Mouse (Mus musculus) liver, postnatal 0 days (tissue): ENCODE measurements around the gene Mpped1. TPM values are rescaled to one million over a fixed set of nuclear protein-coding genes. Genes with fewer than 3 reads are reported as not detected.

ENCODE experiments used
- ATAC-seq: fragments of 200-750 bp; cut with Nextera tagmentation; 2 replicates; pipeline ENCODE4 v1.8.0; 2017; ENCODE audit warnings: mild to moderate bottlenecking, moderate library complexity
- DNase-seq: peaks from one replicate; pipeline ENCODE4 v3.0.0-alpha.2; 2016
- H3K27ac ChIP-seq: fragments of 300-500 bp; sonication (generic); 2 replicates; pipeline ENCODE4 v1.5.1; 2014; ENCODE audit warnings: antibody characterized with exemption, moderate library complexity, mild to moderate bottlenecking, low read depth
- H3K27me3 ChIP-seq: fragments of 300-500 bp; sonication (generic); 2 replicates; pipeline ENCODE4 v1.6.1; 2014; ENCODE audit warnings: low read length, control low read depth, mixed read lengths; ENCODE audit not compliant: insufficient read depth
- H3K36me3 ChIP-seq: fragments of 300-500 bp; sonication (generic); replicated peaks from 2 replicates; pipeline ENCODE4 v1.6.1; 2014; ENCODE audit warnings: mild to moderate bottlenecking, control low read depth, low read length, moderate library complexity, mixed read lengths; ENCODE audit not compliant: insufficient read depth
- H3K4me1 ChIP-seq: fragments of 300-500 bp; sonication (generic); 2 replicates; pipeline ENCODE4 v1.6.1; 2014; ENCODE audit warnings: antibody characterized with exemption, mild to moderate bottlenecking, control low read depth; ENCODE audit not compliant: insufficient read depth
- H3K4me2 ChIP-seq: fragments of 300-500 bp; sonication (generic); 2 replicates; pipeline ENCODE4 v1.6.1; 2014; ENCODE audit warnings: low read depth, mild to moderate bottlenecking, low read length, moderate library complexity, mixed read lengths
- H3K4me3 ChIP-seq: fragments of 300-500 bp; sonication (generic); 2 replicates; pipeline ENCODE4 v1.5.1; 2014; ENCODE audit warnings: low read depth, low read length
- H3K9ac ChIP-seq: fragments of 300-500 bp; sonication (generic); replicated peaks from 2 replicates; pipeline ENCODE4 v1.6.1; 2014; ENCODE audit warnings: mild to moderate bottlenecking, moderate library complexity
- H3K9me3 ChIP-seq: fragments of 300-500 bp; sonication (generic); 2 replicates; pipeline ENCODE4 v1.6.1; 2016; ENCODE audit warnings: mild to moderate bottlenecking, control low read depth, low read length, mixed read lengths
- CTCF ChIP-seq: sonication (generic); IDR thresholded peaks from 2 replicates; pipeline ENCODE4 v1.5.1; 2016; ENCODE audit warnings: antibody characterized with exemption, low read depth
- EP300 ChIP-seq: IDR thresholded peaks from 2 replicates; pipeline ENCODE4 v1.6.1; 2016; ENCODE audit warnings: antibody characterized with exemption, low read depth, mild to moderate bottlenecking
- WGBS: fragments of 180-500 bp; shearing (Covaris S2); extraction: QIAGEN DNeasy Blood & Tissue Kit; methylation state at CpG from one replicate; pipeline ENCODE4 v1.1.7; 2014; ENCODE audit not compliant: insufficient replicate concordance; 5-methylcytosine and 5-hydroxymethylcytosine counted together
- polyA plus RNA-seq: library from polyadenylated mRNA; unstranded; fragments of >200 nt; fragmentation: Nextera tagmentation; extraction: Ambion mirVana; gene quantifications from 2 replicates; pipeline ENCODE4 v1.2.1, GENCODE M21; 2015

The Mpped1 gene
- not detected in 2 replicates for polyA plus RNA-seq

DNA sequence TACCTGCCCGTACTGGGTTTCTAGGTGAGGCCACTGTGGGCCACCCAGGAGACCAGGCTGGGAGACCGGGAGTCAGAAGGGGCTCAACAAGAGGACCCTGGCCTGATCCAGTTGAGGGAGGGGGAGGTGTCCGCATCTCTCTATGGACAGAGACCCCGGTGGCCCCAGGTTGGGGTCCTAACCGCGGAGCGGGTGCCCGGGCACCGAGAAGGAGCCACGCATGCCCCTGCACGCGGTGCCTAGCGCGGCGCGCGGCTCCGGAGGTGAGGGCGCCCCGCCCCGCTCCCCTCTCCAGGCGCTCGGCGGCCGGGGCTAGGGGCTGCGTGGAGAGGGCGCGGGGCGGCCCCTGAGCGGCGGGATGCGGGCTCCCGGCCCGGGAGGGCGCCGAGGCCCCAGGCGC is at the start of gene Mpped1:
Gene Mpped1, plus strand, starts transcription at position 81 of the 400 bp plus-strand sequence.
- peaks cover 33% of the 10 kb centered on the region for H3K27me3 ChIP-seq
- H3K4me3 ChIP-seq = no peak within 1 kb of the TSS
- 11% methylated on average over 11 of the region's 37 CpGs for WGBS

DNA sequence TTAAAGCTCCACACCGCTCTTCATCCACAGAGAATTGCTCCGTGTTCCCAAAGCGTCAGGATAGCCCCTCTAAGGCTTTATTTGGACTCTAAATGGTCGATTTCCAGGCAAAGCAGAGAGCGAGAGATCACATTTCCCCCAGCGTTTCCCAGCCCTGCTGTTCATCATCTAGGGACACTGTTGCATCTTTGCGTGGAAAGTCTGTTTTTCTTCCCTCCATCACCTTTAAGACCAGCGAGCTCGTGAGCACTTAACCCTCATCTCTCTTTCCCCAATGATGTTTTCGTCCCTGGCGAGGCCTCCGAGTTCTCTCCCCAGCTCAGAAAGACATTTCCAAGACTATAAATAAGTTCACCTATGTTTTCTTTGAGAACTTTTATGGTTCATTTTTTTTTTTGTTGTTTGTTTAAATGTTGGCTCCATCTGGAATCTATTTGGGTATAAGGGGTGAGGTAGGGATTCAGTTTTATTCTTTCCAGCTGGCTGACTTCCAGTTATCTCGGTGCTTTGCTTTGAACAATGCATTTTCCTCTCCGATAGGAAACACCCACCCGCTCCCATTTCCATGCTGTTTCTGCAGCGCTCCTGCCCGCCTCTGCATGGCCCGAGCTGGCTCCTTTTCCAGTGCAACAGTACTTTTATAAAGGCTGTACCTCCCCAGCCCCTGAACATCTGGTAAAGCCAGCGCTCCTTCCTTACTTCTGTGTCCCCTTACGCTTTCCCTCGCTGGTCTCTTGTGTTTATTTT is 38.4 kb upstream of the Mpped1 start:
- H3K27ac ChIP-seq = no peak overlapping the region
- no peaks in the 10 kb centered on the region for H3K27me3 ChIP-seq
- no peaks in the 10 kb centered on the region for H3K9me3 ChIP-seq
- no peak overlapping the region for H3K4me2 ChIP-seq
- no peak overlapping the region for H3K9ac ChIP-seq
- H3K36me3 ChIP-seq = no peaks in the 10 kb centered on the region
- ATAC-seq (no peak), DNase-seq (no peak)
- WGBS = 47% methylated on average over 21 of the region's 21 CpGs
- TF ChIP-seq EP300 = no peak
- no peak for TF ChIP-seq CTCF
- no peak overlapping the region for H3K4me3 ChIP-seq
- H3K4me1 ChIP-seq = no peaks in the 10 kb centered on the region

More for the DNA sequence above, at the start of gene Mpped1:
- no peak for ATAC-seq
- H3K36me3 ChIP-seq = no peaks in the 10 kb centered on the region
- H3K9me3 ChIP-seq = no peaks in the 10 kb centered on the region
- TF ChIP-seq EP300 (no peak), CTCF (no peak)
- H3K4me2 ChIP-seq = peak within 1 kb of the TSS; percentile 18; the same call in 1 of the 2 replicates
- H3K27ac ChIP-seq = no peak within 1 kb of the TSS
- H3K4me1 ChIP-seq = no peaks in the 10 kb centered on the region
- no peak within 1 kb of the TSS for H3K9ac ChIP-seq
- DNase-seq = no peak

DNA sequence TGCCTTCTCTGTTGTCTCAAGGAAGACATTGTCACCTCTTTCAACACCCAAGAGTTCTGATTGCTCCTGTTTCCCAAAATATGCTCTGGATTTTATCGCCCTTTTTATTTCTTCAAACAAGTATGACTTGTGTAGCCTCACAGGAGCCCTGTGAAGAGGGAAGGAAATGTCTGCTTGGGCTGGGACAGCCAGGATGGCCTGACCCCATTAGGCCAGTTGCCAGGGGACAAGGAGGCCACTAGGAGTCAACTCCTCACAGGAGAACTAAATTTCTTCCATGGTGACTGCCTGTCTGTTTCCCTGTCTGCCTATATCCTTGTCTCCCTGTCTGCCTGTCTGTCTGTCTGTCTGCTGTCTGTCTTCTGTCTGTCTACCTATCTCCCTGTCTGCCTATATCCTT is 37.2 kb upstream of the Mpped1 start:
- H3K36me3 ChIP-seq = no peaks in the 10 kb centered on the region
- no peak overlapping the region for H3K4me2 ChIP-seq
- H3K4me1 ChIP-seq = no peaks in the 10 kb centered on the region
- no peaks in the 10 kb centered on the region for H3K9me3 ChIP-seq
- ATAC-seq (no peak), DNase-seq (no peak)
- TF ChIP-seq EP300 (no peak), CTCF (no peak)
- no peak overlapping the region for H3K27ac ChIP-seq
- H3K9ac ChIP-seq = no peak overlapping the region
- H3K27me3 ChIP-seq = no peaks in the 10 kb centered on the region
- no peak overlapping the region for H3K4me3 ChIP-seq
- 70% methylated on average over 1 of the region's 1 CpGs for WGBS

DNA sequence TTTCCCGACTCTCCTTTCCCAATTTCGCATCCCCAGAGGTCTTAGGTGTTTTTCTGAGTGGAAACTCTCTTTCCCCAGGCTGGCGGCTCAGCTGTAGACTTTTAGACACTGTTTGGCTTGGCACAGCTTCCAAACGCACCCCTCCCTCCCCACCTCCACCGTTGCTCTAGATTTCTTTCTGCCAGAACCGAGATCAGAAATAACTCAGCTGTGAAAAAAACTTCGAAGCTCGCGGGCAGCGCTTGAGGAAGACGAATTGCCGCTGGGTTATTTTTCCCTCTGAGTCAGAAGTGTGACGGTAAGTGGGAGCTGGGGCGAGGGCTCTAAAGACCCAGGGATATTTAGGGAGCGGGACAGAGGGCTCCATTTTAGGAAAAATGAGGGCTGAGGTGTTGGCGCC is 33.0 kb upstream of the Mpped1 start:
- Histone ChIP-seq H3K4me3 (no peak overlapping the region), H3K36me3 (no peaks in the 10 kb centered on the region), H3K4me2 (no peak overlapping the region), H3K9ac (no peak overlapping the region), H3K9me3 (no peaks in the 10 kb centered on the region), H3K27me3 (no peaks in the 10 kb centered on the region), H3K27ac (no peak overlapping the region), H3K4me1 (no peaks in the 10 kb centered on the region)
- TF ChIP-seq EP300 (no peak), CTCF (no peak)
- 69% methylated on average over 16 of the region's 16 CpGs for WGBS
- ATAC-seq (no peak), DNase-seq (no peak)

DNA sequence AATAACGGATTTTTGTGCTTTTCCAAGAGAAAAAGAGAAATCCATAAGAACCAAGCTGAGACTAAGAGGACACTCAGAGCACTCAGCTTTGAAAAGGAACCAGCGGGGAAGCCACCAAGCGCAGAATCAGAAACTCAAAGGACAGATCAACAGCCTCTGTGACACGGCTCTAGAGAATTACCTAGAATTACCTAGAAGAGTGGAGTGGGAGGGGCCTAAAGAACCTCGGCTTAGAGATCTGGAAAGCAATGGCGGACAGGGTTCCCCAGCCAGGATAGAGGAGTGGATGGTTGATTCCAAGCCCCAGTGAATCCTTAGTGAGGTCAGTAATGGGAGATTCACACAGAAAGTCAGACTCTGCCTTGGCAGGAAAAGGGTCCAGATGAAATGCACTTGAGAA is 30.3 kb upstream of the Mpped1 start:
- H3K4me3 ChIP-seq = no peak overlapping the region
- H3K9ac ChIP-seq = no peak overlapping the region
- H3K27me3 ChIP-seq = no peaks in the 10 kb centered on the region
- TF ChIP-seq EP300 (no peak), CTCF (no peak)
- no peak for ATAC-seq
- no peak for DNase-seq
- WGBS = 65% methylated on average over 6 of the region's 6 CpGs
- no peaks in the 10 kb centered on the region for H3K4me1 ChIP-seq
- no peak overlapping the region for H3K4me2 ChIP-seq
- no peak overlapping the region for H3K27ac ChIP-seq
- H3K36me3 ChIP-seq = no peaks in the 10 kb centered on the region
- no peaks in the 10 kb centered on the region for H3K9me3 ChIP-seq

DNA sequence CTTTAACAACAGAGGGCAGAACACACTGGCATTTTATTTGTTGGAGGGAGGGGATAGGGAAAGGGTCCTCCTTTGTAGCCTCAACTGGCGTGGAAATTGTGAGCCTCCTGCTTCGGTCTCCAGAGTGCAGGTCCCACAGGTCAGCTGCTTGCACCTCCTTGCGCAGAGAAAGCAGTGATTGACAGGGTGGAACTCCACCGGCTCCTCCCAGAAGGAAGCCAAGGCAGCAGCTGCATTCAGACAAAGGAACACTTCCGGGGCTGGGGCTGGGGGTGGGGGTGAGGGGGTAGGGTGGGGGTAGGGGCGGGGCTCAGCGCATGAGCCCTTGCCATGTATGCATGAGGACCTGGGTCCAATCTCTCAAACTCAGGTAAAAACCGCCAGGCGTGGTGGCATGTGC is 29.8 kb upstream of the Mpped1 start:
- Histone ChIP-seq H3K36me3 (no peaks in the 10 kb centered on the region), H3K4me1 (no peaks in the 10 kb centered on the region), H3K27me3 (no peaks in the 10 kb centered on the region), H3K9me3 (no peaks in the 10 kb centered on the region), H3K4me2 (no peak overlapping the region), H3K9ac (no peak overlapping the region), H3K4me3 (no peak overlapping the region), H3K27ac (no peak overlapping the region)
- DNase-seq (no peak), ATAC-seq (no peak)
- TF ChIP-seq EP300 = no peak
- no peak for TF ChIP-seq CTCF
- WGBS = 52% methylated on average over 9 of the region's 9 CpGs
